Mouse (Mus musculus) stomach, embryonic 15.5 days (tissue): Measurements from ENCODE around the gene Oip5. TPM values are rescaled to one million over a fixed set of nuclear protein-coding genes. Genes with fewer than 3 reads are reported as not detected.

ENCODE experiments used
- ATAC-seq: fragments of 200-750 bp; cut with Nextera tagmentation; 2 replicates; pipeline ENCODE4 v1.8.0; 2017; ENCODE audit warnings: low read depth, moderate number of reproducible peaks, moderate TSS enrichment; ENCODE audit not compliant: insufficient read depth, low FRiP score
- H3K27ac ChIP-seq: fragments of 300-500 bp; sonication (generic); 2 replicates; pipeline ENCODE4 v1.5.1; 2015; ENCODE audit warnings: mild to moderate bottlenecking, inconsistent platforms
- H3K27me3 ChIP-seq: fragments of 300-500 bp; sonication (generic); replicated peaks from 2 replicates; pipeline ENCODE4 v1.6.1; 2015; ENCODE audit warnings: inconsistent platforms
- H3K36me3 ChIP-seq: fragments of 300-500 bp; sonication (generic); 2 replicates; pipeline ENCODE4 v1.6.1; 2015; ENCODE audit warnings: inconsistent platforms
- H3K4me1 ChIP-seq: fragments of 300-500 bp; sonication (generic); 2 replicates; pipeline ENCODE4 v1.6.1; 2015; ENCODE audit warnings: inconsistent platforms
- H3K4me2 ChIP-seq: fragments of 300-500 bp; sonication (generic); 2 replicates; pipeline ENCODE4 v1.6.1; 2015; ENCODE audit warnings: mild to moderate bottlenecking, inconsistent platforms
- H3K4me3 ChIP-seq: fragments of 300-500 bp; sonication (generic); replicated peaks from 2 replicates; pipeline ENCODE4 v1.5.1; 2015; ENCODE audit warnings: inconsistent platforms
- H3K9ac ChIP-seq: fragments of 300-500 bp; sonication (generic); 2 replicates; pipeline ENCODE4 v1.6.1; 2015; ENCODE audit warnings: inconsistent platforms
- H3K9me3 ChIP-seq: fragments of 300-500 bp; sonication (generic); 2 replicates; pipeline ENCODE4 v1.6.1; 2016; ENCODE audit warnings: inconsistent platforms
- WGBS: fragments of 180-500 bp; shearing (Covaris S2); methylation state at CpG from one replicate; pipeline ENCODE4 v1.1.7; 2015; 5-methylcytosine and 5-hydroxymethylcytosine counted together
- polyA plus RNA-seq: library from polyadenylated mRNA; unstranded; fragments of >200 nt; fragmentation: Nextera tagmentation; extraction: Ambion mirVana; gene quantifications from 2 replicates; pipeline ENCODE4 v1.2.1, GENCODE M21; 2015

Gene Oip5
- polyA plus RNA-seq, 1 experiment from 2014 or later = 24.2 TPM

DNA sequence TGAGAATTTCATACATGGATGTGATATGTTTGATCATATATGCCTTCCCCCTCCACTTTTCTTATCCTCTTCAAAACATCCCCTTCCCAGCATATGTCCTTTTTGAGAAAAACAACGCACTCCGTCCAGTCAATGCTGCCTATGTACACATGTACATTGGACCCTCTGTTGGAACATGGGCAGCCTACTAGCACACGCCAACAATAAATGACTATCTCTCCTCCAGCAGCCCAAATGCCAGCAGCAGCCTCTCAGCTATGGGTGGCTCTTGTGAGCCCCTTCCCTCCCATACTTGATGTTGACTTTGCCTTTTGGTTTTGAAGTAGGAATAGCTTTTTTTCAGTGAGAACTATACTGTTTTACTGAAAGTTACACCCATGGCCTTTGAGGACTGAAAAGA lies 36.7 kb downstream of the Oip5 start:
- Histone ChIP-seq H3K4me1 (no peaks in the 10 kb centered on the region), H3K27me3 (no peaks in the 10 kb centered on the region), H3K9ac (no peak overlapping the region), H3K27ac (no peak overlapping the region), H3K9me3 (no peaks in the 10 kb centered on the region), H3K36me3 (no peaks in the 10 kb centered on the region; the same call in 1 of the 2 replicates), H3K4me2 (no peak overlapping the region), H3K4me3 (no peak overlapping the region)
- no peak for ATAC-seq
- 92% methylated on average over 3 of the region's 3 CpGs for WGBS

DNA sequence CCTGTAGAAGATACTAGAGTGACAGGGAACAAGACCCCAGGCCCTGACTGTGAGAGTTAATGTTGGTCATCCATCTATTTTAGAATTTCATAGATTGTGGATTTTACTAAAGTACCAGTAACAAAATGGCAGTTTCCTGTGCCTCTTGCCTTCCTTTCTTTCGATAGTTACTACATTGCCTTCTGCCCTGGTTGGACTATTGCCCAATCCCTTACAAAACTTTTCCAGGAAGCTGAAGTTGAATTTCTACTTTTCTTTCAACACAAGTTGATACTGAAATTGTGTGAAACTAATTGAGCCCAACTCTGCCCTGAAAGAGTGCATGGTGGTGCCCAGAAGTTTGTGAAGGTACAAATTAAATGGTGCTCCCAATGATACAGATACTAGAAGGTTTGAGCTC lies 45.8 kb downstream of the Oip5 start:
- Histone ChIP-seq H3K27ac (no peak overlapping the region), H3K27me3 (no peaks in the 10 kb centered on the region), H3K9ac (no peak overlapping the region), H3K4me3 (no peak overlapping the region), H3K4me1 (no peaks in the 10 kb centered on the region), H3K9me3 (no peaks in the 10 kb centered on the region), H3K4me2 (no peak overlapping the region), H3K36me3 (no peaks in the 10 kb centered on the region)
- no peak for ATAC-seq
- WGBS = 76% methylated on average over 1 of the region's 1 CpGs

DNA sequence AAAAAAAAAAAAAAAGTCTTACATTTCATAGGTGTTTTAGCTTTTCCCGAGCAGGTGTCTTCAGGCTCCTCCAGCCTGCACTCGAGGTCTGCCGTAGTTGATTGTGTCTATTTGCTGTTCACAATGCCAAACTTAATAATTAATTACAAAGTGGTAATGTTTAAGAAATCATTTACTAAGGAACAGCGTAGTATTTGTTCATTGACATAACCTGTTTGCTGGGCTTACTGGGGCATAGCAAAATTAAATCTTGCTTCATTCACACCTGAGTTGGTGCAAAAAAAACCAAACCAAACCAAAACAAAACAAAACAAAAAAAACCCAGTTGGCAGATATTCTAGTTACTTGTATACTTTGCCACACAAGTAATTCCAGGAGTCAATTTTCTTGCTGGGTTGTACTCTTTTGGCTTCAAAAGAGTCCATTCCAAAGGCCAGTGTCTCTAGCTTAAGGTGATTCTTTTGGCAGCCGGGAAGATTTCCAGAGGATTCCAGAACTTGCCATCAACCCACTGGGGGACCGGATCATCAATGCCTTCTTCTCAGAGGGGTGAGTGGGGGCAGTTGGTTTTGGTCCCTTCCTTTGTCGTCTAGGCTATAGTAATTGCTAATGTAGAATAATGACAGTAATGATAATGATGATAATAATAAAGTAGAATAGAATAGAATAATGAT lies 52.0 kb downstream of the Oip5 start:
- Histone ChIP-seq H3K4me2 (no peak overlapping the region), H3K4me1 (no peaks in the 10 kb centered on the region), H3K36me3 (no peaks in the 10 kb centered on the region), H3K27me3 (no peaks in the 10 kb centered on the region), H3K9me3 (no peaks in the 10 kb centered on the region), H3K9ac (no peak overlapping the region), H3K4me3 (no peak overlapping the region), H3K27ac (no peak overlapping the region)
- peak; percentile 43; the same call in 1 of the 2 replicates for ATAC-seq
- WGBS = 69% methylated on average over 7 of the region's 7 CpGs

GRCm38 (mm10) chr2:119565284-119565683 lies 53.0 kb downstream of the Oip5 start:
- 78% methylated on average over 4 of the region's 4 CpGs for WGBS
- no peaks in the 10 kb centered on the region for H3K9me3 ChIP-seq
- H3K4me1 ChIP-seq = no peaks in the 10 kb centered on the region
- no peak overlapping the region for H3K4me3 ChIP-seq
- no peaks in the 10 kb centered on the region for H3K36me3 ChIP-seq
- no peak overlapping the region for H3K4me2 ChIP-seq
- no peak overlapping the region for H3K27ac ChIP-seq
- H3K27me3 ChIP-seq = no peaks in the 10 kb centered on the region
- no peak overlapping the region for H3K9ac ChIP-seq
- ATAC-seq = no peak

DNA sequence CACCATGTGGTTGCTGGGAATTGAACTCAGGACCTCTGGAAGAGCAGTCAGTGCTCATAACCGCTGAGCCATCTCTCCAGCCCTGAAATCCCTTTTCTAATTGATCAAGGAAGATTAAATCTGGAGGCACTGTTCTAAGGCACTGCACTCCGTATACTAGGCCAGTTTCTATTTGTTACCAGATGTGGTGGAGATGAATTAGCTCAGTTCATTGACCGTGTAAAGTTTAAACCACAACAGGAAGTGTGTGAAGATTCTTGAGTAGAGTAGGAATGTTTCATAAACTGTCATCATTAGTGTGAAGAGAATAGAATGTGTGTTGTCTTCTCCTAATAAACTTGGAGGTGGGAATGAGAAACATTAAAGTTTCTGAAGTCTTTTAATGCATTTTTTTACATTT lies 56.5 kb downstream of the Oip5 start:
- no peak overlapping the region for H3K27ac ChIP-seq
- no peaks in the 10 kb centered on the region for H3K9me3 ChIP-seq
- no peak overlapping the region for H3K9ac ChIP-seq
- ATAC-seq = no peak
- H3K4me2 ChIP-seq = no peak overlapping the region
- H3K4me1 ChIP-seq = no peaks in the 10 kb centered on the region
- H3K36me3 ChIP-seq = no peaks in the 10 kb centered on the region
- WGBS = 70% methylated on average over 3 of the region's 3 CpGs
- no peaks in the 10 kb centered on the region for H3K27me3 ChIP-seq
- no peak overlapping the region for H3K4me3 ChIP-seq

Other genes starting within 250 kb of the Oip5 start
- 4.0 and 4.2 TPM in 2 replicates for gene Ino80, start 140.8 kb downstream of the Oip5 start, polyA plus RNA-seq
- 0.42 and 0.48 TPM in 2 replicates for gene Exd1, start 70.8 kb downstream of the Oip5 start, polyA plus RNA-seq
- 68.1 and 73.6 TPM in 2 replicates for gene Chp1, start 70.8 kb downstream of the Oip5 start, polyA plus RNA-seq
- 68.5 and 69.7 TPM in 2 replicates for gene Nusap1, start 171 bp downstream of the Oip5 start, polyA plus RNA-seq
- 43.0 and 46.3 TPM in 2 replicates for gene Ndufaf1, start 44.4 kb upstream of the Oip5 start, polyA plus RNA-seq
- 35.8 and 47.4 TPM in 2 replicates for gene Rtf1, start 56.6 kb upstream of the Oip5 start, polyA plus RNA-seq
- gene Itpka, start 123.9 kb upstream of the Oip5 start, polyA plus RNA-seq = 9.8 and 10.2 TPM in 2 replicates
- 2.1 and 2.7 TPM in 2 replicates for gene Ltk, start 142.0 kb upstream of the Oip5 start, polyA plus RNA-seq
- 25.3 and 29.5 TPM in 2 replicates for gene Rpap1, start 169.1 kb upstream of the Oip5 start, polyA plus RNA-seq
- 23.0 and 23.6 TPM in 2 replicates for gene Tyro3, start 179.3 kb upstream of the Oip5 start, polyA plus RNA-seq